Mouse (Mus musculus) olfactory bulb, adult 2 months (tissue): ENCODE data around the gene Chfr.

Source experiments
- CTCF ChIP-seq: fragments of 200-500 bp; IDR thresholded peaks from 2 replicates; pipeline ENCODE4 v1.5.1; 2012; ENCODE audit warnings: low read depth, mild to moderate bottlenecking, low read length, moderate library complexity; ENCODE audit not compliant: insufficient read depth
- POLR2A ChIP-seq: fragments of 200-500 bp; IDR thresholded peaks from 2 replicates; pipeline ENCODE4 v1.6.1; 2012; ENCODE audit warnings: mild to moderate bottlenecking, low read depth, low read length, moderate library complexity; ENCODE audit not compliant: insufficient read depth

GRCm38 (mm10) chr5:110102429-110102828 is 33.2 kb upstream of the Chfr start:
- TF ChIP-seq POLR2A: no peak
- TF ChIP-seq CTCF: no peak
